Mouse (Mus musculus) heart, postnatal 0 days (tissue): ENCODE measurements at regions not wholly inside any gene's neighbourhood (a gene's known extent, or its start where the extent isn't known, plus 50 kb on each side); places are given as distances from the start of the nearest gene placed in this dataset.

ENCODE experiments used
- CTCF ChIP-seq: IDR thresholded peaks from 2 replicates; pipeline ENCODE4 v1.5.1; 2016; ENCODE audit warnings: antibody characterized with exemption, control low read depth, low read depth
- EP300 ChIP-seq: IDR thresholded peaks from 2 replicates; pipeline ENCODE4 v1.6.1; 2016; ENCODE audit warnings: antibody characterized with exemption, low read depth

- TF ChIP-seq CTCF = no peak
- TF ChIP-seq EP300 = no peak
These were observed 410.2 kb upstream of the 2610001J05Rik start for GRCm38 (mm10) chr6:14281476-14281875.
